Mouse (Mus musculus) cerebellum, adult 9-11 months (tissue): ENCODE measurements around the gene Dll4.

ENCODE experiments used
- DNase-seq: peaks from one replicate; pipeline ENCODE4 v3.0.0; 2022

Gene Dll4

DNA sequence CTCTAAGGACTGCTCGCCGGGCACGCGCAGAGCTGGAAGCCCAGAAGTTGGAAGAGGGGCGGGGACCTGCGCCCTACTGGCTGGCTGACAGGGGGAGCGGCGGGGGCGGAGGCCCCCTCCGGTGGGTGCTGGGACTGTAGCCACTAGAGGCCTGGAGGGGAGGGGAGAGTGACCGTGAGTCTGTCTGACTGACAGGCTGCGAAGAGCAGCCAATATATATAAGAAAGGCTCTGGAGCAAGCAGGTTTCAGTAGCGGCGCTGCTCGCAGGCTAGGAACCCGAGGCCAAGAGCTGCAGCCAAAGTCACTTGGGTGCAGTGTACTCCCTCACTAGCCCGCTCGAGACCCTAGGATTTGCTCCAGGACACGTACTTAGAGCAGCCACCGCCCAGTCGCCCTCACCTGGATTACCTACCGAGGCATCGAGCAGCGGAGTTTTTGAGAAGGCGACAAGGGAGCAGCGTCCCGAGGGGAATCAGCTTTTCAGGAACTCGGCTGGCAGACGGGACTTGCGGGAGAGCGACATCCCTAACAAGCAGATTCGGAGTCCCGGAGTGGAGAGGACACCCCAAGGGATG is at the start of gene Dll4:
TSS of gene Dll4 (plus strand) at position 217 of the 576 bp plus-strand sequence.
- no peak for DNase-seq

DNA sequence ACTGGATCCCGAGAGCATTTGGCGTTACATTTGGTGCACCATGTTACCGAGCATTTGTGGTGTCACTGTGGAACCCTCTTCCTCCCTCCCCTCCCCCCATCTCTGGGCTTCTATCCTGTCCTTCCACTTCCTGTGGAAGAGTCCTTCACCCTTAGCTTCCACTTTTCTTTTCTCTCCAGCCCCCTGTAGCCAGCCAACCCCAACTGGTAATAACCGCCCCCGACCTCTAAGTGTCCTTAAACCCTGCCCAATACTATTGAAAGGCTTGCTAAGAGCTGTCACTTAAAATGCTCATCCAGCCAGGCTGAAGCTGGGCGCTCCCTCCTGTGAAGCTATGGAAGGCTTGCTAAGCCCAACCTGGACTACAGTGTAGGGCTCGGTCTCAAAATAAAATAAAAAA is 48.7 kb upstream of the Dll4 start:
- no peak for DNase-seq

DNA sequence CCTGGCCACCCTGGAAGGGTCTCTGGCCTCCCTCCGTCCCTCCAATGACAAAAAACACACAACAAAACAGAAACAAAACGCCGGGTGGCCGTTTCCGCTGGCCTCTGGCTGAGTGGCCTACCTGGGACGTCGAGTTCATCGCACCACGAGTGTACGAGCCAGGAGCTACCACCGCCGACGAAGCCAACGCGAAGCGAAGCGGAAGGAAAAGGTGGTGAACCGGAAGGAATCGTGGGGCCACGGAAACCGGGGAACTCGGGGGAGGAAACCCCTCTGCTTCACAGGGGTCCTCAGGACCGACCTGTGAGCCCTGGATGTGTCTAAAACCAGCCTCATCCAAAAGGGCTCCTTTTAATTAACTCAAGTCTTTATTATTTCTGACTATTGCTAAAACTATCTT is 47.8 kb upstream of the Dll4 start:
- DNase-seq = no peak

DNA sequence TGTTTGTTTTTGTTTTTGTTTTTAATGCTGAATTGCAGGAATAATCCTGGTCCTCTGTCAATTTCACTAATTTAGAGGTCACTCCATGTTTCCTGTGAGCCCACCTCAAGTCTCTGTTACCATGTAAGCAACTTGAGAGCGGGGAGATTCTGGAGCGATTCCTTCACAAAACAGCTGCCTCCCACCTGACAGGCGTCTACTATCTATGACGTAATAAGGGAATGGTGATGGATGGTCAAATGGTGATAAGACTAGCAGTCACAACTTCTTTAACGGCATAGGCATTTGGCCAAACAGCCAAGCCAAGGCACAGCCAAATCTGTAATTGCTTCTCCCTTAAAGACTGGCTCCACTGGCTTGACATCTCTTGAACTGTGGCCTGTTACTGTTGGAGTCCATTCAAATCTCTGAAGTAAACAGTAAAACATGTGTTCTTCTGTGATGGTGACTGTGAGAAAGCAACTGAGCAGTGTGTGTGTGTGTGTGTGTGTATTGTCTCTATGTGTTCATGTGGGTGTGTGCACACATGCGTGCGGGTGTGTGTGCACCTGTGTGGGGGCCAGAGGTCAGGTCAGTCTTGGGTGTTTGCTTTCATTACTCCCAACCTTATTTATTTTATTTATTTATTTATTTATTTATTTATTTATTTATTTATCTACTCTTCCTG is 43.6 kb upstream of the Dll4 start:
- no peak for DNase-seq

DNA sequence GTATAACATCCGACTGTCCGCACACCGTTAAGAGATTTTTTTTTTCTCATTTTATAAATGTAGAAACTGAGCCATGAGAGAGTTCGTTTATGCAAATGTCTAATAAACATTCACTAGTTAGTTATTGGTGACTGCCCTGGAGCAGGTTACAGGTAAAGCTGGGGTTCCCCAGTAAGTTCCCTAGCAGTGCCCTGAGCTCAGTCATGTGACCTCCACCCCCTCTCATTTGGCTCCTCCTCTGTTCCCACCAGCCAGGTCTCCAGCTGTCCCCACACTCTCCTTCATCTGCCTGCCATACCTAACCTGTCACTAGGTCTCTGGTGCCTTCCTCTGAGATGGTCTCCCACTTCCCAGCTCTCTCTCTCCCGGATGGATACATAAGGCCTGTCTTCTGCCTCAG is 38.2 kb upstream of the Dll4 start:
- peak; percentile 50 for DNase-seq

DNA sequence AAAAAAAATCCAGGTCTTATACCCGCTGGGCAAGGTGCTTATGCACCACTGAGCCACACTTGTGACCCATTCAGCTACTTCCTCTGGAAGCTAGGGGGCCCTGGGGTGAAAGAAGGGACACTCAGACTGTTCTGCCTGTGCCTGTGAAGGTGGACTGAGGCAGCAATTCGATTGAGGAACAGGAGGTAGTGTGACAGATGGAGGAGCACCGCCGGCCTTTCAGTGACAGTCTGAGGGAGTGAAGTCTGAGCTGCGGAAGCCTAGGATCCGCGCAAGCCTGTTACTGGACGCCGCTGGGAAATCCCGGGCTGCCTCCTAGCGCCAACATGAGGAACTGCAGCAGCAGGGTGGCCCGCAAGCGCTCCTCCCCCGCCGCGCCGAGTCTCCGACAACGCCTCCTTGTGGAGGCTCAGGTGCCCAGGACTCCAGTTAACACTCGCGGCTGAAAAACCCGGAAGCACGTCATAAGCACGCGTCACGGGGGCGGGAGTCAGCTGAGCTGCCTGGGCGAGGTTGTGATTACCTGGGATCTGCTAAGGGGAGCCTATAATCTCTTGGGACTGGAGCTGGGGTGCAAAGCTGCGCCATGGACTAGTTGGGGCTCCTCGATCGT is 37.2 kb upstream of the Dll4 start, which contains the start of gene Vps18:
TSS of gene Vps18 (plus strand) at position 471 of the 613 bp plus-strand sequence.
- peak; percentile 98 for DNase-seq

DNA sequence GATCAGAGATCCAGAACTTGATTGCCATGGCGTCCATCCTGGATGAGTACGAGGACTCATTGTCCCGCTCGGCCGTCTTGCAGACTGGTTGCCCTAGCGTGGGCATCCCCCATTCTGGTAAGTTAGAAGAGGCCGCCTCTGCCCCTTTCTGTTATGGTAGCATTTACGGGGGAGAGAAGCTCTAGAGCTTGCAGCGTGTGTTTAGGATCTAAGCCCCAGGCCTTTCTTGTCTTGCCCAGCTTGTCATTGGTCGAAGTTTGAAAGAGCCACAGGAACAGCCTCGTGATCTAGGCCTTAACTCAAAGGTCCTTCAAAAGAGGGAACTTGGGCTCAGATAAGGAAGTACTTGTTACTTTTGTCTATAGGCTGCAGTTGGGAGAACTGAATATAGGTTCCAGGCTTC is 36.6 kb upstream of the Dll4 start:
- DNase-seq = no peak

DNA sequence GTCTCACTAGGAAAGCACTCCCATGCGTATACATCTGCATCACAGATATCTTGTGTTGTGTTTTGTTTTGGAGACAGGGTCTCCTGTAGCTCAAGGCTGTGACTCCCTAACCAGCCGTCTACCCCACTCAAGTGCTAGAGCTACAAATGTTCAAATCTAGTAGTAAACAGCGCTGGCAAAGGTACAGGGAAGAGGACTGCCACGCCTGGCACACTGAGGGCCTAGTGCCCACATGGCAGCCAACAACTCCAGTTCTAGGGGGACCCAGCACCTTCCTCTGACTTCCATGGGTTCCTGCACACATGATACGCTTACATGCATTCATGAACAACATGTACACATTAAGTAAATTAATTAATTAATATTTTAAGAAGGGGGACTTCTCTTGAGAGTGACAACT is 33.3 kb upstream of the Dll4 start:
- peak; percentile 53 for DNase-seq

DNA sequence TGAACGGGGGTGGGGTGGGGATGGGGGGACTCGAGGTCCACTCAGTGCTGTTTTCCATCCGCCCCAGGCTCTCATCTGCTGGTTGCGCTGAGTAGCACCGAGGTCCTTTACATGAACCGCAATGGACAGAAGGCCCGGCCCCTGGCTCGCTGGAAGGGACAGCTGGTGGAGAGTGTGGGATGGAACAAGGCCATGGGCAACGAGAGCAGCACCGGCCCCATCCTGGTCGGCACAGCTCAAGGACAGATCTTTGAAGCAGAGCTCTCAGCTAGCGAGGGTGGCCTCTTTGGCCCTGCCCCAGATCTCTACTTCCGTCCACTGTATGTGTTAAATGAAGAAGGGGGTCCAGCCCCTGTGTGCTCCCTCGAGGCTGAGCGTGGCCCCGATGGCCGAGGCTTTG is 32.7 kb upstream of the Dll4 start:
- DNase-seq = peak; percentile 89

DNA sequence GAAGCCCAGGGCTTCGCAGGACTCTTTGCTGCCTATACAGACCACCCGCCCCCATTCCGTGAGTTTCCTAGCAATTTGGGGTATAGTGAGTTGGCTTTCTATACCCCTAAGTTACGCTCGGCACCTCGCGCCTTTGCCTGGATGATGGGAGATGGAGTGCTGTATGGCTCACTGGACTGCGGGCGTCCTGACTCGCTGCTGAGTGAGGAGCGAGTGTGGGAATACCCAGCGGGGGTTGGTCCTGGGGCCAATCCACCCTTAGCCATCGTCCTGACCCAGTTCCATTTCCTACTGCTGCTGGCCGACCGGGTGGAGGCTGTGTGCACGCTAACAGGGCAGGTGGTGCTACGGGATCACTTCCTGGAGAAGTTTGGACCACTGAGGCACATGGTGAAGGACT is 32.3 kb upstream of the Dll4 start:
- peak; percentile 65 for DNase-seq

DNA sequence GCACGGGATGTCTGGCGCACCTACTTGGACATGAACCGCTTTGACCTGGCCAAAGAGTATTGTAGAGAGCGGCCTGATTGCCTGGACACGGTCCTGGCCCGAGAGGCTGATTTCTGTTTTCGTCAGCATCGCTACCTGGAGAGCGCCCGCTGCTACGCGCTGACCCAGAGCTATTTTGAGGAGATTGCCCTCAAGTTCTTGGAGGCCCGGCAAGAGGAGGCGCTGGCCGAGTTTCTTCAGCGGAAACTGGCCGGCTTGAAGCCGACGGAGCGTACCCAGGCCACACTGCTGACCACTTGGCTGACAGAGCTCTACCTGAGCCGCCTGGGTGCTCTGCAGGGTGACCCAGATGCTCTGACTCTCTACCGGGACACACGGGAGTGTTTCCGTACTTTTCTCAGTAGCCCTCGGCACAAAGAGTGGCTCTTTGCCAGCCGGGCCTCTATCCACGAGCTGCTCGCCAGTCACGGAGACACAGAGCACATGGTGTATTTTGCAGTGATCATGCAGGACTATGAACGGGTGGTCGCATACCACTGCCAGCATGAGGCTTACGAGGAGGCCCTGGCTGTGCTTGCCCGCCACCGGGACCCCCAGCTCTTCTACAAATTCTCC is 31.7 kb upstream of the Dll4 start:
- peak; percentile 78 for DNase-seq

DNA sequence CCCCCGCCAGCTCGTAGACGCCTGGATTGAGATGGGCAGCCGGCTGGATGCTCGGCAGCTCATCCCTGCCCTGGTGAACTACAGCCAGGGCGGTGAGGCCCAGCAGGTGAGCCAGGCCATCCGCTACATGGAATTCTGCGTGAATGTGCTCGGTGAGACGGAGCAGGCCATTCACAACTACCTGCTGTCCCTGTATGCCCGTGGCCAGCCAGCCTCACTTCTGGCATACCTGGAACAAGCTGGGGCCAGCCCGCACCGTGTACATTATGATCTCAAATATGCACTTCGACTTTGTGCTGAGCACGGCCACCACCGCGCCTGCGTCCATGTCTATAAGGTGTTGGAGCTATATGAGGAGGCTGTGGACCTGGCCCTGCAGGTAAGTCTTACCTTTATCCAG is 31.2 kb upstream of the Dll4 start:
- DNase-seq = peak; percentile 64

DNA sequence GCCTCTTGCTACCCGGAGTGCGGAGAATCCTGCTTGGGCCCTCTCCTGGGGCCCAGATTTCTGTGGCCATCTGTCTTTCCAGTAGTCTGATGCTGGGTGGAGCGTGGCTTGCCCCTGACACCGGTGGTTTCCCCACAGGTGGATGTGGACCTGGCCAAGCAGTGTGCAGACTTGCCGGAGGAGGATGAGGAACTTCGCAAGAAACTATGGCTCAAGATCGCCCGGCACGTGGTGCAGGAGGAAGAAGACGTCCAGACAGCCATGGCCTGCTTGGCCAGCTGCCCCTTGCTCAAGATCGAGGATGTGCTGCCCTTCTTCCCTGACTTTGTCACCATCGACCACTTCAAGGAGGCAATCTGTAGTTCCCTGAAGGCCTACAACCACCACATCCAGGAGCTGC is 28.8 kb upstream of the Dll4 start:
- DNase-seq = peak; percentile 28

DNA sequence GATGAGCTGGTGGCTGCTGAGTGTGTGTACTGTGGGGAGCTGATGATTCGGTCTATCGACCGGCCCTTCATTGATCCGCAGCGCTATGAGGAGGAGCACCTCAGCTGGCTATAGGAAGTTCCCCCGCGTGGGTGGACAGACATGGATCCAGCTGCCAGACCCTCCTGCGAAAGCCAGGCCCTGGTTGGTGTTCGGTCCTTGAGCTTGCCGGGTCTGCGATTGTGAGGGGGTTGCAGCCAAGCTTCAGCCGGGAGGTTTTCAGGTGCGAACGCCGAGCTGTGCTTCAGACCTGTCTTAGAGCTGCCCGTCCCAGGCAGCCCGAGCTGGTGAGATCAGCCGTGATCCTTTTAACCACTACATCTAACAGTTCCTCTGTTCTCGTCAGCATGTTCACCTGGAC is 28.1 kb upstream of the Dll4 start:
- peak; percentile 32 for DNase-seq

DNA sequence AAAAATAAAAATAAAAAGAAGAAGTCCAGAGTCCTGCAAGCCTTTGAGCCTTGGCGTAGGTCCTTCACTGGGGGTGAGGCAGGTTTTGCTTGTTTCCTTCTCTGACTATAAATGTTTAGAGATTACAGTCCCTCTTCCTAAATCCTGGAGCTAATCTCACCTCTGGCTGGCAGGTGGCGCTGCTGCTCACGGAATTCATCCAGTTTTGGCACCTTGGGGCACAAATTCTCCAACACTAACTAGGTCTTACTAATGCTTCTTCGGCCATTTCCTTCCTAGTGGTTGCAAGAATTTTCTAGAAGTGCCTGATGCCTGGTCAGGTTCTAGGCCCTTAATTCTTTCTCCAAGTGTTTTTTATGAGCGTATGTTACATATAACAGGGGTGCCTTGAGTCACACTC is 27.3 kb upstream of the Dll4 start:
- peak; percentile 68 for DNase-seq

DNA sequence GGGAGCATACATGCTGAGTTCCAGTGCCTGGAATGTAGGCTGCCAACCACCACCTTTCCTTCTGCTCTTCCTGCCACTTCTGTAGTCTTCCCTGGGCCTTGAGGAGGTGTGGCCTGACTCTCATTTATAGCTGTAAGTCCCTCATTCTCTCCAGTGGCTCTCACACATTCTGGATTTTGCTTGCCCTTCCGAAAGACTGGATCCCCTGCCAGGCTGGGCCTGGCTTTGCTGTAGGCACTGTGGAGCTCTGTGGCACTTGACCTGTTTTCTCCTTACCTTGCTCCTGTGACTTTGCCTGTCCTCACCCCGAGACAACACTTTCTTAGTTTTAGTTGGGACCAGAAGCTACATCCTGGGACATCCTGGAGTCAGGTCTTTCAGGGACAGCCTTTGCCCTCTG is 26.7 kb upstream of the Dll4 start:
- DNase-seq = no peak

DNA sequence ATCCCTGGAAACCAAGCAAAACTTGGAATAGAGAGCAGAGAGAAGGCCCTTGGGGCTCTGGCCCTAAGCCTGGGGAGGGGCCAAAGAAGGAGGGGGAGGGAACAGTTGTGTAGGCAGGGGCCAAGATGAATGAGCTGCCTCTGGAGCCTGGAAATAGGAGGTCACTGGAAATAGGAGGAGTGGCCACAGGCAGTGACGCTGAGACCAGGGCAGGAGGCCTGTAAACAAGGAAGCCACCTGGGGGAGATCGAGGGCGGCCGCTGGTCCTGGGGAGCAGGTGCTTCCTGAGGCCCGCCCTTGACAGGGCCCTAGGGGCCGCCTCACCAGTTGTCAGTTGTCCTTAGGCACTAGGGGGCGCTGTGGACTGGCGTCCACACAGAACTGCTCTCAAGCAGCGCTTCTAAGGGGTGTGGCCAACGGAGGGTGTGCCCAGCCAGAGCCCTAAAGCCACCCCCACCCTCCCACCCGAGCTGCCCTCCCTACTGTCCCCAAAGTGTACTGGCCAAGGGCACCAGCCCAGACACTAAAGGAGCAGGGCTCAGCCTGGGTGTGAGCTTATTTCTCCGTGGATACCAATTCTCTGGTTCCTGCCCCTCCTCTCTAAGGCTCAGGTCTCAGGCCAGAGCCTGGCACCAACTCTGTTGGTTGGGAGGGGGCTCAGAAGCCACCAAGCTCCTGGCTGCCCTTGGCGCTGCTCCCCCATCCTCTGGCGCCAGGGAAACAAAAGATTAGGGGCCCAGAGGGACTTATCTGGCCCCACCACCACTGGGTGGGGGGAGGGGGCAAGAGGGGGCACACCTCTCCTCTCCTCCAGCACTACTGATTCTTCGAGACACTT is 25.4 kb upstream of the Dll4 start:
- peak; percentile 73 for DNase-seq

DNA sequence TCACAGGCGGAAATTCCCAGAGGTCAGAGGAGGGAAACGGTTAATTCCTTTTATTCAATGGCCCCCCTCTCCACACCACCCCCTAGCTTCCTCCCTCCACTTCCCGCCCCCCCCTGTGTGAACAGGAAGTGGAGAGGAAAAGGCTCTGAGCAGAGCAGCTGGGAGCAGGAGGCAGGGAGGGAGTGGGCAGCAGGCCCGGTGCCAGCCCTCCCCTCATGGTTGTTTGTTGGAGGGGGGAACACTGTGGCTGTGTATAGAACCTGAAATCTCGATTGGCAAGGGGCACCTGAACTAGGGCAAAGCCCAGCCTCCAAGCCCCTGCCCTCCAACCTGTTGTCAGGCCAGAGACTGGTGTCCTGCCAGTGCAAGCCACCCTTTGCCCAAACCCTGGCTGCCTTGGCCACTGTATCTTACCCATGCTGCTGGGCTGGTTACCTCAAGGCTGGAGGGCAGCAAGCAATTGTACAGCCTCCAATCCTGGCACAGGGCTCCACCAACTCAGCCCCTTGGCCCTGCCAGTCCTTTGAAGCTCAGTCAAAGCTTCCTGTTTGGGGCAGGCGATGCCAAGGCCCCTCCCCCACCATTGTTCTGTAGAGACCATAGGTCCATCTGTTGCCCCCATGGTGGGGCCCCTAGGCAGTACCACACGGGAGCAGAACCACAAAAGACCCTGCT is 24.6 kb upstream of the Dll4 start:
- peak; percentile 47 for DNase-seq

DNA sequence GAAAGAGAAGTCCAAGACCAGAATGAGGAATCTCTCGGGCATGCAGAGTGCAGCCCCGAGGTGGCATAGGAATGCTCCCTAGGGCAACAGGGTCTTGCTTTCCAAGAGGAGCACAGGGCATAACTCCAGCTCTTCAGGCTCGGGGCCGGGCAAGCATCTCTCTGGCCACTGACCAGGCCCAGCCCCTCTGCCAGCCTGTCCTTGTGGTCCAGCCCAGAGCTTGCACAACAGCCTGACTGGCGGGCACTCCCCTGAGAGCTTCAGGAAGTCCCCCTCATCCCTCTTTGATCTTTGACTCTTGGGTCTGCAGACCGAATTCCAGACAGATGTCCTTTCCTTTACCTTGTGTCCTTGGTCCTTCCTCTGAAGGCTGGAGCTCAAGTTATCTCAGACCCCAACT is 22.7 kb upstream of the Dll4 start:
- no peak for DNase-seq

DNA sequence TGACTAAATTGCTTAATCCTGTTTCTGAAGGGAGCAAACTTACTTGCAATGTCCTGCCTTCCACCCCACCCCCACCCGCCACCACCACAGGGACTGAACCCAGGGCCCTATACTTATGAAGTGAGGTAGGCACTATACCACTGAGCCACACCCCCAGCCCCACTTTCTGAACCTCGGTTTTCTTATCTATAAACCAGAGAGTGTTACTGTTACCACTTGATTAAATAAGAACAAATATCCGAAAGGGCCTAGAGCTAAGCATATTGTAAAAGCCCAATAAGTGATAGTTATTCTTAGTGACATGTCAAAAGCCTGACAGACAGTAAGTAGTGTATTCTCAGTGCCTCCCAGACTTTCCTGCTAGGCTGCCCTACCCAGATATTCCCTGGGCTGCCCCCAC is 21.2 kb upstream of the Dll4 start:
- DNase-seq = no peak

DNA sequence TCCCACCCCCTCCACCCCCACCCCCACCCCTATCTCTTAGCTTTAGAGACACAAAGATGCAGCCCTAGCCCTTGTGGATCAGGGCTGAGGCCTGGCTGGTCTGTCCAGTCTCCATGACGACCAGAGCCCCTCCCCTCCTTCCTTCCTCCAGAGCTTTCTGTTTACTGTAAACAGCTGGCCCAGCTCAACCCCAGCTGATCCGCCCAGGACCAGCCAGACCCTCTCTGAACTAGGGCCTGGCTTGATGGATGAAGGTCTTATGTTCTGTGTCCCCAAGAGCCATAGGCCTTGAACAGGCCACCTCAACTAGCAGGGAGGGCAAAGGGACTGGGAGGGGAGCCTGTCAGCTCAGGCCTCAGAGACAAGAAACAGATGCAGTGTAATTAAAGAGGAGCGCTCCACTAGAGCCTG is 20.8 kb upstream of the Dll4 start:
- no peak for DNase-seq

DNA sequence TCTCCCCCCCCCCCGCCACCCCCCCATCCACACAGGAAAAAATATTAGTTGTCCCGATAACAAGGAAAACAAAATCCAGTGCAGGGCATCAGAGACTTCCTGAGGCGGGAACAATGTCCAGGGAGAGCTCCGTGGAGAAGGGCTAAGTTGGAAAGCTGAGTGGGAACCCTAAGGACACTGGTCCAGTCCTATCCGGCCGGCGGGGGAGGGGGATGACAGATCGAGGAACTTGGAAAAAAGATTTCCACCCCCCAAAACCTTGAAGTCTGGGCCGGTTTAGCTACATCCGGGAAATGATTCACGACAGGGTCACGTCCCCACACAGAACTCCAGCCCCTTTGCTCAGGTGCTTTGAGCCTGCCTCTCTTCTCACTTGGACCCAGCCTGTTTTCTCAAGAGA is 14.0 kb upstream of the Dll4 start:
- DNase-seq = no peak
